Mouse (Mus musculus): ENCODE measurements around the gene Cacnb4.

DNA sequence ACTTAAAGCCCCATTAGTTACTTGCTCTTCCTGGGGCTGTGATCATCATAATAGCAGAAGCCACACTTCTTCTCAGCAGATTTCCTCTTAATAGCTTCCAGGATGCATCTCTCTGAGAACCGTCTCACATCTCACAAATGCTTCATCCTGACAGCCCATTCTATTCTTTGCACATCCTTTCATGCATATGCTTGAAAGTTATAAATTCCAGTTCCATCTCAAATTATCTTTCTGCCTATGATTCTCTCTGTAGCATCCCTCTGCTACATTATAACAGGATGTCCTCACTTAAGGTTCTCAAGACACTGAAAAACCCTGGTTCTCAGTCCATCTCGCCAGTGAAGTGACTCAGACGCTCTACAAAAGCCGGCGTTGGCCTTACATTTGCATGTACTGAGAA, 19.9 kb downstream of the Cacnb4 start:
- TF ChIP-seq USF2 (IDR thresholded peaks at IDR 0.05; ENCODE audit: borderline replicate concordance in 1 of 2, insufficient read depth in 1 of 2, low read depth in 1 of 2, low read length in 2 of 2) (no peak), CTCF (IDR thresholded peaks at IDR 0.05 in 2 of 3, conservative IDR thresholded peaks at IDR 0.05 in 1 of 3; ENCODE audit: control insufficient read depth in 1 of 3, insufficient read depth in 1 of 3, low read depth in 2 of 3, low read length in 3 of 3, poor library complexity in 1 of 3, severe bottlenecking in 1 of 3) (no peak), MYC (IDR thresholded peaks at IDR 0.05; ENCODE audit: low read depth, low read length) (no peak), EP300 (IDR thresholded peaks at IDR 0.05; ENCODE audit: low read depth in 1 of 2, low read length in 2 of 2) (no peak), POLR2A (IDR thresholded peaks at IDR 0.05; ENCODE audit: control insufficient read depth in 1 of 2, insufficient read depth in 1 of 2, low read depth in 1 of 2, low read length in 2 of 2, poor library complexity in 1 of 2) (no peak)

Data from MEL (cell line).